Mouse (Mus musculus): Measurements from ENCODE around the gene Chchd3.
A peak's percentile ranks its signal among the peaks of the same experiment; 100 is the strongest.

Chchd3 gene

GRCm38 (mm10) chr6:32803646-32804045, 256.4 kb downstream of the Chchd3 start:
- no peak for DNase-seq (ENCODE audit: low spot score in 2 of 2)

DNA sequence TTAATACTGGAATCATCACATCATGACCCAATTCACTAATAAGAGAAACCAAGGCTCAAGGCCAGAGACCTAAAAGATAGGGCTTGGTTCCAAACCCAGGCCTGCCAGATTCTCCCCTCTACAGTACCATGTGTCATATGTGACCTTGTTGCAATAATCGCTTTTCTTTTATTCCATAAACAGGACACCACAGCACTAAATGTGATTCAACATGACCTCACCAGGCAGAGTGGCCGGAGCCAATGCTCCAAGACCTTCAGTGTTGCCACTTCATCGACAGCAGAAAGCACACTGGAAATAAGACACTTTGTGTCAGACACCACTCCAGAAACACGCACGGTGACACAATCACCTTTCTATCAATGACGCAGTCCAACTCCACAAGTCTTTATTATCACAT, 258.3 kb downstream of the Chchd3 start:
- DNase-seq (ENCODE audit: low spot score in 2 of 2), result peak; percentile 16 to 23

DNA sequence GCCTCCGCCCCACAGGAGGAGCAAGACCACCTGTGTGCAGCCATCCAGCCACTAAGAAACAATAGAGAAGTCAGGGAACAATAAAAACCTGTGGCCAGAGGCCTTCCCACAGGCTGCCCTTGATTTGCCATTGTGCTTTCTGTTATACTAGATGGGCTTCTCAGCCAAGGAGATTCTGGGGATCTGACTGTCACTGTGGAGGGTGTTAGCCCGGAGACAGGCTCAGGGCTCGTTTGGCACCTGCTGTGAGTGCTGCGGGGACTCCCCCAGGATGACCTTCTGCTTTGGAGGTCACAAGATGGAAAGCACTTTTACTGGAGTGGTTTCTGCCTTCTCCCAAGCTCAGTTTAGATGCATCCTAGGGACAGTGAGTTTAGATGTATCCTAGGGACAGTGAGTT, 262.5 kb downstream of the Chchd3 start:
- DNase-seq (ENCODE audit: low spot score in 2 of 2), result no peak

DNA sequence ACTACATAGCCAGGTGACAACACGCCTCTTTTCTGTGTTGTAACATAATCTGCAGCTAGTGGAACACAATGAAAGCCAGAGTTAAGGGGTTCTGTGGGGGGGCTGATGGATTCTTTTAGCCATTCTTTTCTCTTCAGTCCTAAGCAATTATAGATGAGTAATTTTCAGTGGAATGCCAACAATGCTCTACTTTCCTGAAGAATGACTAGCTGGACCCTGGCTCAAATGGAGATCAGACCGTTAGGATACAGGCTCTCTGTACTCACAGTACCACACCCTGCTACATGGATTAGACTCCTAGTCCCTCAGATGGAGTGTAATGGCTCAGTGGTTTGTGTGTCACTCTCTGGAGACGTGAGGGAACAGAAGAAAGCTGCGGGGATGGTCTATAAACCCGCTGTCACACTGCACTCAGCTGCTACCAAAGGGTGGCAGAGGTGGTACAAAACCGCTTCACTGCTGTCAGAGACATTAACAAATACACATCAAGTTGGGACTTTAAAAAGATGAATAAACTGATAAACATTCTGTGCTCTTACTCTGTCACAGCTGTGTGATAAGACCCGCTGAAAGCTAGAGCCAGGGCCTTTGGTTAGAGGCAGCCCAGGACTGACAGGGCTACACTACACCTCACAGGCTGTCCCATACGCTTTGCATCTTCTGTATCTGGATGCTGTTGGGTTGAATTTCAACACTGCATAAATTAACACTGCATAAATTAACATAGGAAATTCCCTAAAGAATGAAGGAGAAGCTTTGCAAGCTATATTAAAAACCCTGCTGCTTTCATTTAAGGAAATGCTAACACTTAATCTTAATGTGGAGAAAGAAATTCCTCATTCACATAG, 264.2 kb downstream of the Chchd3 start:
- no peak for DNase-seq (ENCODE audit: low spot score in 2 of 2)

GRCm38 (mm10) chr6:32793575-32793974, 266.5 kb downstream of the Chchd3 start:
- DNase-seq (ENCODE audit: low spot score in 2 of 2), result no peak

DNA sequence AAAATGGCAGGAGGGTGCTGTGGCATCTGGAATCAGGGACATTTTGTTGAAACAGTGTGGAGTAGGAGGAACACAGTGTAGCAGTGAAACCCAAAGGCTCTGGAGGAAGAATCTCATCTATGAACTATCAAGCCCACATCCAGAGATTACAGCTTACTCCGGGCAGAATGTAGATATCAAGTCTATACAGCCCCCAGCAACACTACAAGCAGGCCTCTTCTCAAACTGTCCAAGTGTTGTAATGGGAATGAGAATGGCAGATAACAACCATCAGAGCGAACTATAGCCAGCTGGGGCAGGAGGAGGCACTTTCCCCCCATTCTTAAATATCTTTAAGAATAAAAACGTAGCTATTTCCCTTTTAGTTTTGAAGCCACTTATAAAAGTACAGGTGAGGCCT, 266.9 kb downstream of the Chchd3 start:
- DNase-seq (ENCODE audit: low spot score in 2 of 2), result no peak

DNA sequence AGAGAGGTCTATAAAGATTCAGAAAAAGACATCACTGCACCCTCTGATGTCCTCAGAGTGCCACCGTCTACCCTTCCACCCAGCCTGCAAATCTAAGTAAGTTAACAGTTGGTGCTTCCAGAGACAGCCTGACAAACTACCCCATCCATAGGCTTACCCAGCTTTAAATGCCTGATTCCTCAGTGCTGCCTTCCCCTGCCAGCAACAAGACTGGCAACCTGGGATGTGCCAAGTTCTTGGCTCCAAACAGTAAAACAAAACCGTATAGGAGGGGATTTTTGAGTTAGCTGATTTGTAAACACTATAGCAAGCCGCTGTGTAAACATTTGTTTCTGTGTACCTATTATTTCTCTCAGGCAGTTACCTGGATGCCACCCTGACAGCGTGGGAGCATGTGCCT, 269.6 kb downstream of the Chchd3 start:
- no peak for DNase-seq (ENCODE audit: low spot score in 2 of 2)

- DNase-seq (ENCODE audit: low spot score in 2 of 2), result no peak
Measured at GRCm38 (mm10) chr6:32787399-32787798, 272.7 kb downstream of the Chchd3 start.

DNA sequence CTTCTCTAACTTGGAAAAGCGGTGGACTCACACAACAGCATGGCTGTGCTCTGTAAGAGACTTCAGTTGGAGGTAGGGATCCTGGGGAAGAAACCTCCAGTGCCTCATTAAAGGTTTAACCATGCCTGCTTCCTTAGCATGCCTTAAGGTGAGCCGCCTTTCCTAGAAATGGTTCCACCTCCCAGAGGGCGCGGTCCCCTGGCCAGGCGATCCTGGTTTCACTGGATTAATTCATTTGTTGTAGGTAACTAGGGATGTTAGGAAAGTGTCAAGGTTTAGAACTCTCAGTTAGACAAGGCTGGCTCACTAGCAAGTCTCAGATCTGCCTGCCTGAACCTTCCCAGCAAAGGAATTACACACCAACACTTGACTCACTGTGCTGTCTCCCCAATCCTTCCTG, 273.9 kb downstream of the Chchd3 start:
- DNase-seq (ENCODE audit: low spot score in 2 of 2), result no peak

- DNase-seq (ENCODE audit: low spot score in 2 of 2), result peak in 1 of 2 experiments; percentile 4
Measured at GRCm38 (mm10) chr6:32783102-32783501, 277.0 kb downstream of the Chchd3 start.

DNA sequence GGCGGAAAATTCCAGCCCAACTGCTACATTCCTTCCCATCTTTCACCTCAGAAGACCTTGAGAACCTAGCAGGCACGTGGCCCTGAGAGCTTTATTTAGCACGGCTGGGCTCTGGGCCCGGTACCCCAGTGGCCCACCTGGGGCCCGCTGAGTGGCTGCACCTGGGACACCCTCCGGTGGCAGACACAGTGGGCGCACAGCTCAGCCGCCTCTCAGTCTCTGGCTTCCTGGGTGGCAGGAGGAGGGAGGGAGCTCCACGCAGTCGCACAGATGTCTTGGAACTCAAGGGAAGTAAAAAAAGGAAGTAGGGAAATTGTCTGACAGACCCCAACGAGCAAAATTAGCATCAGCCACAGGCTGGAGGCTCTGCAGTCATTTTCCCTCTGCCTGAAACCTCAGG, 279.5 kb downstream of the Chchd3 start:
- DNase-seq (ENCODE audit: low spot score in 2 of 2), result peak; percentile 31 to 43

DNA sequence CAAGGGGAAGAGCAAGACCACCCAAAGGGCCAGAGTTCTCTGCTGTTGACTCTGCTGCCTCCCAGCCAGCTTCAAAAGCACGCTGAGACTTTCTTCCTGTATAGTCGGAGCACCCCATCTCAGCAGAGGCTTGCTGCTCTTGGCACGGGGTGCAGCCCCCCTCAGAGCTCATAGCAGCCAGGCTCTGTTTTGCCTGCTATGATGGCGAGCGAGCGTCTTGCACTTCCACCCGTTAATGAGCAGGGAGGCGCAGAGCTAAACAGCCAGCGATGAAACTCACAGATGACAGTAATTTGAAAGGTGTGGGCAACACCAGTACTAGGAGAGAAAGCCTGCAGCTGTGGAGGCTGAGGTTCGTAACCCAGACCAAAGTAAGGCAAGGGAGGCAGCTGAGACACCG, 283.7 kb downstream of the Chchd3 start:
- DNase-seq (ENCODE audit: low spot score in 2 of 2), result no peak

GRCm38 (mm10) chr6:32754524-32754923, 305.5 kb downstream of the Chchd3 start:
- peak in 1 of 2 experiments; percentile 12 for DNase-seq (ENCODE audit: low spot score in 2 of 2)

DNA sequence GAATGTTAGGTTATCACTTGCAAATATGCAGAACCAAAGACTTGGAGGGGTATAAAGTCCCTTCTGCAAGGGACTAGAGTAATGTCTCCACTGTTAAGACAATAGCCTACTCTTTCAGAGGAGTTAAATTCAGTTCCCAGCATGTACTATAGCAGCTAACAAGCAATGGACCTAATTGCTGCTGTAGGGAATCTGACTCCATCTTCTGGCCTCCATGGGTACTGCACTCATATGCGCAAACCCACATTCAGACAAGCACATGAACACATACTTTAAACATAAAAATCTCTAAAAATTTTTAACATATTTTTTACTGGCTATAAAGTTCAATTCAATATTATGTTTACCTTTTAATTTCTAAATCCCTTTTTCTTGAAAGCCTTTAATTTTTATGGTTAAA, 310.2 kb downstream of the Chchd3 start:
- no peak for DNase-seq (ENCODE audit: low spot score in 2 of 2)

DNA sequence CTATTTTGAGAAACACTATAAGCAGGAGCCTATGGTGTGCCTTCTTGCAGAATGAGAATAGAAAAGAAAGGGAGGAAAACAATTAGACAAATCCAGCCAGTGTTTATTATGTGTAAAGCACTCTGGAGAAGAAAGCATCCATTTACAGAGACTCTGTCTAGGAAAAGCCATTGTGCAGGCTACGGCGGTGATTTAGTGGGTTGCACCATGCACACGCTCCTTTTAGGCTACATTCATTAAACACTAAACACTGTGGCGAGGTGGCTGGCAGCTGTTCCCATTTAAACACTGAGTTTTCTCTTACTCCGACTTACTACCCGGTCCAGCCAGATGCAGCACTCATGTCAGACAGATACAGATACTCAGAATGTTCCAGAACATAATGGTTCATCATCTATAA, 311.3 kb downstream of the Chchd3 start:
- DNase-seq (ENCODE audit: low spot score in 2 of 2), result no peak

- DNase-seq (ENCODE audit: low spot score in 2 of 2), result no peak
Measured at GRCm38 (mm10) chr6:32747333-32747732, 312.7 kb downstream of the Chchd3 start.

All from heart, adult 9 months (tissue).